Mouse (Mus musculus) erythroblast, embryonic 14.5 days (primary cell): ENCODE measurements around the gene Klf3.

Experiments used
- GATA1 ChIP-seq: IDR thresholded peaks from 2 replicates; pipeline ENCODE4 v1.6.1; 2012; ENCODE audit warnings: low read length, inconsistent platforms, mixed read lengths
- TAL1 ChIP-seq: IDR thresholded peaks from 3 replicates; pipeline ENCODE4 v1.6.1; 2012; ENCODE audit warnings: low read length, inconsistent platforms, mixed read lengths

DNA sequence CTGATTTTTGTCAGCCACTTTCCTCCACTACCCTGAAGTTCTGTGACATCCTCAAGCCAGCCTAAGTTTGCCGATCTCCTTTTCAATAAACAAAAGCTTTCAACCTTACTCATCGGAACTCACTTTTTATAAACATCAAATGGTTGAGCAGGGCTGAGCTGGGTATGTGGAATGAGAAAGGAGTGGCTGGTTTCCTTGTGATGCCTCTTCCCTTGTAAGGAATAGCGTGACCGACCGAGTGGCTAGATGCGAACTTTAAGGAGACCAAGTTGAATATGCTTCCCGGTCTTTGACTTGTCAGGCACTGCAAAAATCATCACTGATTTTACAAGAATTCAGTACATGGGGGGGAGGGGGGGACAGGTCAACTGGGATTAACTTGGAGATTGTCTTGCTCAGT, 46.7 kb downstream of the Klf3 start:
- TF ChIP-seq GATA1 (no peak), TAL1 (no peak)
